Mouse (Mus musculus) retina, embryonic 14.5 days (tissue): Measurements from ENCODE around the gene Asb17.

Experiments
- DNase-seq: peaks from one replicate; pipeline ENCODE4 v3.0.0-alpha.2; 2015; ENCODE audit warnings: low spot score

The Asb17 gene

GRCm38 (mm10) chr3:153889188-153889781 lies 45.3 kb downstream of the Asb17 start:
- no peak for DNase-seq

DNA sequence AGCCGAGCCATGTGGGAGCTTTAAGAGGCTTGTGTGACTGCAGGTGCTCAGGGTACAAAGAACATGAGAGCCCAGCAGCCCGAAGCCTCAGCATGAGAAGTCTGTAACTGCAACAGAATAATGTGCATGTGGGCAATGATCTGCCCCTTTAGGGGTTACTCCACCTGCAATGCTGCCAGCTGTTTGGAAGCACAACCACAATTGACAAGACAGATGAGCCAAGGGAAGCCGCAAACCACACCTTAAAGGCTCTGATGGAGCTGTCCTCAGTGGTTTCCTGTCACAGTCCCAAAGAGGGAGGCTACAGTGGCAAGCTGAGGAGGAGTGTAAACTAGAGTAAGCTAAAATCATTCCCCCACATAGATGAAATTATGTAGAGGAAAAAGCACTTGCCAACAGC lies 51.4 kb downstream of the Asb17 start:
- no peak for DNase-seq

- no peak for DNase-seq
Observed at GRCm38 (mm10) chr3:153897216-153897615, 53.2 kb downstream of the Asb17 start.

DNA sequence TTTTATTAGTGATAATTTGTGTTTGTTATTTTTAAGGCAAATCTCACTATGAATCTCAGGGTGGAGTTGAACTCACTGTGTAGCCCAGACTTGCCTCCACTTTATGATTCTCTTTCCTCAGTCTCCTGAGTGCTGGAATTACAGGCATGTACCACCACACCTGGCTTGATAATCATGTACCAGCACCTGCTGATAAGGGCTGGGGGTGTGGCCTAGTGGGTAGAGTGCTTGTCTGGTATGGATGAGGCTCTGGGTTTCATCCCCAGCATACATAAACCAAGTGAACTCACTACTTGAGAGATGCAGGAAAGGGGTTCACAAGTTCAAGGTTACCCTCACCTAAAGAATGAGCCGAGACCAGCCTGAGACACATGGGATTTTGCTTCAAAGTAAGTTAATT lies 57.9 kb downstream of the Asb17 start:
- no peak for DNase-seq

GRCm38 (mm10) chr3:153902595-153902994 lies 58.6 kb downstream of the Asb17 start:
- no peak for DNase-seq

DNA sequence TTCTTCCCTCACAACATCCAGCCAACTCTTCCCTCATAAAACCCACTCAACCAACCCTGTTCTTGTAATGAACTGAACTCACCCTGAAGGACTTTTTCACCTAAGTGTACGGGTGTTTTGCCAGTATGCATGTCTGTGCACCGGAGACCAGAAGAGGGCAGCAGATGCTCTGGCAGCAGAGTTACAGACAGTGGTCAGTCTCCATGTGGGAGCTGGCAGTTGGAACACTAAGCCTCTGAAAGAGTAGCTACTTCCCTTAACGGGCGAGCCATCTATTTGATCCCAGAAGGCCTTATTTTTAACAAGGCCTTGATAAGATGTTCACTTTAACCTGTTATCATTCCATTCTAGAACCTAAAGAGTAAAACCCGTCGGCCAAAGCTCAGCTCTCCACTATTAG lies 60.6 kb downstream of the Asb17 start:
- DNase-seq, result peak; percentile 66
